Mouse (Mus musculus) midbrain, embryonic 16.5 days (tissue): ENCODE results near the gene Limch1. TPM values are rescaled to one million over a fixed set of nuclear protein-coding genes. Genes with fewer than 3 reads are reported as not detected.

ENCODE experiments used
- ATAC-seq: fragments of 200-750 bp; cut with Nextera tagmentation; 2 replicates; pipeline ENCODE4 v1.8.0; 2017; ENCODE audit warnings: moderate TSS enrichment
- H3K27ac ChIP-seq: fragments of 300-500 bp; sonication (generic); 2 replicates; pipeline ENCODE4 v1.5.1; 2014; ENCODE audit warnings: mild to moderate bottlenecking, low read length, mixed read lengths
- H3K27me3 ChIP-seq: fragments of 300-500 bp; sonication (generic); 2 replicates; pipeline ENCODE4 v1.6.1; 2014; ENCODE audit warnings: low read depth, low read length, mixed read lengths; ENCODE audit not compliant: control insufficient read depth, insufficient read depth
- H3K36me3 ChIP-seq: fragments of 300-500 bp; sonication (generic); 2 replicates; pipeline ENCODE4 v1.6.1; 2014; ENCODE audit warnings: mild to moderate bottlenecking, low read length, moderate library complexity, mixed read lengths; ENCODE audit not compliant: control insufficient read depth, insufficient read depth
- H3K4me1 ChIP-seq: fragments of 300-500 bp; sonication (generic); 2 replicates; pipeline ENCODE4 v1.6.1; 2014; ENCODE audit warnings: mild to moderate bottlenecking, low read length, mixed read lengths; ENCODE audit not compliant: control insufficient read depth, insufficient read depth
- H3K4me2 ChIP-seq: fragments of 300-500 bp; sonication (generic); 2 replicates; pipeline ENCODE4 v1.6.1; 2014; ENCODE audit warnings: mild to moderate bottlenecking, low read length, mixed read lengths
- H3K4me3 ChIP-seq: fragments of 300-500 bp; sonication (generic); 2 replicates; pipeline ENCODE4 v1.5.1; 2014; ENCODE audit warnings: low read depth, mild to moderate bottlenecking, low read length, moderate library complexity, mixed read lengths
- H3K9ac ChIP-seq: fragments of 300-500 bp; sonication (generic); 2 replicates; pipeline ENCODE4 v1.6.1; 2014; ENCODE audit warnings: low read depth, low read length, mixed read lengths
- H3K9me3 ChIP-seq: fragments of 300-500 bp; sonication (generic); replicated peaks from 2 replicates; pipeline ENCODE4 v1.6.1; 2014; ENCODE audit warnings: mild to moderate bottlenecking, low read length, mixed read lengths; ENCODE audit not compliant: control insufficient read depth, poor library complexity, severe bottlenecking
- whole genome bisulfite sequencing: fragments of 180-500 bp; shearing (Covaris S2); extraction: QIAGEN DNeasy Blood & Tissue Kit; methylation state at CpG from one replicate; pipeline ENCODE4 v1.1.7; 2014; 5-methylcytosine and 5-hydroxymethylcytosine counted together
- polyA plus RNA-seq: library from polyadenylated mRNA; unstranded; fragments of >200 nt; fragmentation: Nextera tagmentation; extraction: Ambion mirVana; gene quantifications from 2 replicates; pipeline ENCODE4 v1.2.1, GENCODE M21; 2015

Gene Limch1
- polyA plus RNA-seq, 1 experiment from 2014 or later = 48.8 TPM

GRCm38 (mm10) chr5:66865229-66865628 lies 119.6 kb downstream of the Limch1 start:
- H3K4me1 ChIP-seq = peaks cover 14% of the 10 kb centered on the region
- H3K27me3 ChIP-seq = no peaks in the 10 kb centered on the region
- peak overlapping the region; percentile 48; the same call in 1 of the 2 replicates for H3K27ac ChIP-seq
- 34% methylated on average over 5 of the region's 5 CpGs for WGBS
- H3K9me3 ChIP-seq = no peaks in the 10 kb centered on the region
- no peak overlapping the region for H3K4me3 ChIP-seq
- H3K9ac ChIP-seq = no peak overlapping the region
- H3K36me3 ChIP-seq = no peaks in the 10 kb centered on the region
- H3K4me2 ChIP-seq = no peak overlapping the region
- peak; percentile 73 for ATAC-seq

- Histone ChIP-seq H3K4me3 (no peak overlapping the region), H3K9ac (no peak overlapping the region), H3K36me3 (no peaks in the 10 kb centered on the region), H3K27ac (no peak overlapping the region), H3K4me1 (peaks cover 14% of the 10 kb centered on the region), H3K9me3 (no peaks in the 10 kb centered on the region), H3K4me2 (no peak overlapping the region), H3K27me3 (no peaks in the 10 kb centered on the region)
- ATAC-seq = peak; percentile 43
- 44% methylated on average over 8 of the region's 8 CpGs for WGBS
These were observed 120.4 kb downstream of the Limch1 start for GRCm38 (mm10) chr5:66866019-66866418.

GRCm38 (mm10) chr5:66869545-66869944 lies 123.9 kb downstream of the Limch1 start:
- H3K27ac ChIP-seq = no peak overlapping the region
- H3K4me1 ChIP-seq = peaks cover 9% of the 10 kb centered on the region

GRCm38 (mm10) chr5:66871521-66872050 lies 126.0 kb downstream of the Limch1 start:
- WGBS = 93% methylated on average over 11 of the region's 11 CpGs
- no peak for ATAC-seq

More at GRCm38 (mm10) chr5:66869545-66869944, 123.9 kb downstream of the Limch1 start:
- H3K4me3 ChIP-seq = no peak overlapping the region
- no peaks in the 10 kb centered on the region for H3K36me3 ChIP-seq
- no peak for ATAC-seq
- no peaks in the 10 kb centered on the region for H3K27me3 ChIP-seq
- no peaks in the 10 kb centered on the region for H3K9me3 ChIP-seq
- H3K9ac ChIP-seq = no peak overlapping the region
- WGBS = 93% methylated on average over 4 of the region's 4 CpGs
- no peak overlapping the region for H3K4me2 ChIP-seq

GRCm38 (mm10) chr5:66872053-66872452 lies 126.4 kb downstream of the Limch1 start:
- ATAC-seq = no peak
- no peaks in the 10 kb centered on the region for H3K27me3 ChIP-seq
- no peaks in the 10 kb centered on the region; the same call in 1 of the 2 replicates for H3K4me1 ChIP-seq
- H3K4me3 ChIP-seq = no peak overlapping the region
- no peak overlapping the region for H3K9ac ChIP-seq
- H3K4me2 ChIP-seq = no peak overlapping the region
- H3K27ac ChIP-seq = no peak overlapping the region
- no peaks in the 10 kb centered on the region for H3K9me3 ChIP-seq
- 94% methylated on average over 4 of the region's 4 CpGs for WGBS
- no peaks in the 10 kb centered on the region for H3K36me3 ChIP-seq

More at GRCm38 (mm10) chr5:66871521-66872050, 126.0 kb downstream of the Limch1 start:
- Histone ChIP-seq H3K36me3 (no peaks in the 10 kb centered on the region), H3K4me3 (no peak overlapping the region), H3K9me3 (no peaks in the 10 kb centered on the region), H3K4me2 (no peak overlapping the region), H3K27ac (no peak overlapping the region), H3K4me1 (no peaks in the 10 kb centered on the region; the same call in 1 of the 2 replicates), H3K27me3 (no peaks in the 10 kb centered on the region), H3K9ac (no peak overlapping the region)

- H3K36me3 ChIP-seq = no peaks in the 10 kb centered on the region
- 91% methylated on average over 6 of the region's 6 CpGs for WGBS
- no peak overlapping the region for H3K27ac ChIP-seq
- ATAC-seq = no peak
- H3K9me3 ChIP-seq = no peaks in the 10 kb centered on the region
- no peaks in the 10 kb centered on the region for H3K27me3 ChIP-seq
- no peak overlapping the region for H3K4me2 ChIP-seq
- H3K9ac ChIP-seq = no peak overlapping the region
- no peak overlapping the region for H3K4me3 ChIP-seq
- H3K4me1 ChIP-seq = no peaks in the 10 kb centered on the region; the same call in 1 of the 2 replicates
These were observed 127.1 kb downstream of the Limch1 start for GRCm38 (mm10) chr5:66872681-66873080.

- Histone ChIP-seq H3K27ac (no peak overlapping the region), H3K36me3 (no peaks in the 10 kb centered on the region), H3K9me3 (no peaks in the 10 kb centered on the region), H3K27me3 (no peaks in the 10 kb centered on the region), H3K9ac (no peak overlapping the region), H3K4me2 (no peak overlapping the region), H3K4me1 (no peaks in the 10 kb centered on the region; the same call in 1 of the 2 replicates), H3K4me3 (no peak overlapping the region)
- WGBS = 50% methylated on average over 10 of the region's 10 CpGs
- no peak for ATAC-seq
These were observed 130.6 kb downstream of the Limch1 start for GRCm38 (mm10) chr5:66876018-66876805.

- Histone ChIP-seq H3K27ac (no peak overlapping the region), H3K4me2 (no peak overlapping the region), H3K4me3 (no peak overlapping the region), H3K4me1 (no peaks in the 10 kb centered on the region; the same call in 1 of the 2 replicates), H3K9me3 (no peaks in the 10 kb centered on the region), H3K9ac (no peak overlapping the region), H3K36me3 (no peaks in the 10 kb centered on the region), H3K27me3 (no peaks in the 10 kb centered on the region)
- 75% methylated on average over 5 of the region's 5 CpGs for WGBS
- ATAC-seq = no peak
These were observed 131.4 kb downstream of the Limch1 start for GRCm38 (mm10) chr5:66877066-66877465.

- H3K4me2 ChIP-seq = no peak overlapping the region
- H3K27ac ChIP-seq = no peak overlapping the region
- no peaks in the 10 kb centered on the region for H3K27me3 ChIP-seq
- no peaks in the 10 kb centered on the region; the same call in 1 of the 2 replicates for H3K4me1 ChIP-seq
- H3K9me3 ChIP-seq = peaks cover 4% of the 10 kb centered on the region
- 63% methylated on average over 3 of the region's 3 CpGs for WGBS
- ATAC-seq = no peak
- H3K9ac ChIP-seq = no peak overlapping the region
- H3K4me3 ChIP-seq = no peak overlapping the region
- no peaks in the 10 kb centered on the region for H3K36me3 ChIP-seq
These were observed 136.3 kb downstream of the Limch1 start for GRCm38 (mm10) chr5:66881901-66882341.
